Mouse (Mus musculus) CH12.LX (cell line): ENCODE measurements at regions not wholly inside any gene's neighbourhood (a gene's known extent, or its start where the extent isn't known, plus 50 kb on each side); places are given as distances from the start of the nearest gene placed in this dataset.

Experiments
- DNase-seq: peaks from one replicate; pipeline ENCODE4 v3.0.0-alpha.2; 2013; ENCODE audit errors: extremely low read depth
- H3K27ac ChIP-seq: 2 replicates; pipeline ENCODE4 v1.5.1; 2012; ENCODE audit warnings: low read depth, mild to moderate bottlenecking, control low read depth, moderate library complexity; ENCODE audit not compliant: insufficient read depth
- H3K27me3 ChIP-seq: replicated peaks from 2 replicates; pipeline ENCODE3; 2012; ENCODE audit warnings: inconsistent platforms
- H3K36me3 ChIP-seq, 2 experiments: replicated peaks in 1 of 2; 2 replicates each; pipeline versions ENCODE3 to v1.6.1; 2012; ENCODE audit warnings: inconsistent platforms in 1 of 2, low read length in 1 of 2, mild to moderate bottlenecking in 1 of 2, mixed read lengths in 1 of 2, moderate library complexity in 1 of 2; ENCODE audit not compliant: control insufficient read depth in 1 of 2, insufficient read depth in 1 of 2
- H3K4me1 ChIP-seq, 2 experiments: 2 replicates each; pipeline ENCODE4 v1.6.1; 2012; ENCODE audit warnings: inconsistent platforms in 1 of 2, moderate library complexity in 1 of 2; ENCODE audit not compliant: insufficient read depth in 2 of 2, control insufficient read depth in 1 of 2
- H3K4me2 ChIP-seq: 2 replicates; pipeline ENCODE4 v1.6.1; 2012; ENCODE audit warnings: low read depth, mild to moderate bottlenecking, control low read depth; ENCODE audit not compliant: poor library complexity, insufficient read depth, severe bottlenecking
- H3K4me3 ChIP-seq, 3 experiments: fragments of 150-350 bp in 1 of 3; sonication (generic) in 1 of 3; replicated peaks in 1 of 3; 2 replicates each; pipeline versions ENCODE3 to v1.5.1; 2011 to 2012; ENCODE audit warnings: low read depth in 2 of 3, low read length in 2 of 3, mild to moderate bottlenecking in 2 of 3, moderate library complexity in 2 of 3, control low read depth in 1 of 3, improper control_type of control experiment in 1 of 3, inconsistent platforms in 1 of 3, mixed read lengths in 1 of 3; ENCODE audit not compliant: poor library complexity in 1 of 3
- H3K79me2 ChIP-seq: replicated peaks from 2 replicates; pipeline ENCODE4 v1.6.1; 2012; ENCODE audit warnings: mild to moderate bottlenecking, moderate library complexity; ENCODE audit not compliant: control insufficient read depth, poor library complexity, insufficient read depth, severe bottlenecking; ENCODE audit errors: extremely low read depth
- H3K9ac ChIP-seq: 2 replicates; pipeline ENCODE4 v1.6.1; 2012; ENCODE audit warnings: low read depth, mild to moderate bottlenecking, control low read depth, moderate library complexity; ENCODE audit not compliant: insufficient read depth
- H3K9me3 ChIP-seq: replicated peaks from 2 replicates; pipeline ENCODE3; 2012; ENCODE audit warnings: low read length, inconsistent platforms, mixed read lengths
- BHLHE40 ChIP-seq: IDR thresholded peaks from 2 replicates; pipeline ENCODE4 v1.6.1; 2011; ENCODE audit warnings: mild to moderate bottlenecking, low read depth, low read length, improper control_type of control experiment
- CTCF ChIP-seq, 2 experiments: IDR thresholded peaks in 1 of 2; conservative IDR thresholded peaks in 1 of 2; 2 replicates each; pipeline ENCODE4 v1.5.1; 2011 to 2012; ENCODE audit warnings: low read depth in 2 of 2, low read length in 2 of 2, improper control_type of control experiment in 1 of 2, inconsistent platforms in 1 of 2, mild to moderate bottlenecking in 1 of 2, moderate library complexity in 1 of 2
- EP300 ChIP-seq: IDR thresholded peaks from 2 replicates; pipeline ENCODE4 v1.6.1; 2011; ENCODE audit warnings: low read length, improper control_type of control experiment
- ETS1 ChIP-seq: conservative IDR thresholded peaks from 2 replicates; pipeline ENCODE4 v1.6.1; 2012; ENCODE audit warnings: low read depth, mild to moderate bottlenecking, inconsistent platforms, low read length, improper control_type of control experiment, moderate library complexity
- GABPA ChIP-seq: IDR thresholded peaks from 2 replicates; pipeline ENCODE4 v1.6.1; 2012; ENCODE audit warnings: low read depth, low read length, improper control_type of control experiment, inconsistent platforms; ENCODE audit not compliant: insufficient replicate concordance
- JUND ChIP-seq: conservative IDR thresholded peaks from 2 replicates; pipeline ENCODE4 v1.6.1; 2011; ENCODE audit warnings: low read depth, low read length, improper control_type of control experiment
- KAT2A ChIP-seq: IDR thresholded peaks from 2 replicates; pipeline ENCODE4 v1.6.1; 2012; ENCODE audit warnings: low read length, improper control_type of control experiment, inconsistent platforms; ENCODE audit not compliant: insufficient replicate concordance
- MAFK ChIP-seq: IDR thresholded peaks from 2 replicates; pipeline ENCODE4 v1.6.1; 2011; ENCODE audit warnings: low read length, improper control_type of control experiment; ENCODE audit not compliant: insufficient replicate concordance
- MAX ChIP-seq: IDR thresholded peaks from 2 replicates; pipeline ENCODE4 v1.6.1; 2011; ENCODE audit warnings: low read length, improper control_type of control experiment
- MXI1 ChIP-seq: IDR thresholded peaks from 2 replicates; pipeline ENCODE4 v1.6.1; 2011; ENCODE audit warnings: mild to moderate bottlenecking, low read depth, low read length, improper control_type of control experiment
- MYC ChIP-seq: IDR thresholded peaks from 2 replicates; pipeline ENCODE4 v1.6.1; 2011; ENCODE audit warnings: low read depth, mild to moderate bottlenecking, improper control_type of control experiment, low read length
- NELFE ChIP-seq: IDR thresholded peaks from 2 replicates; pipeline ENCODE4 v1.6.1; 2011; ENCODE audit warnings: low read depth, low read length, improper control_type of control experiment
- POLR2A ChIP-seq: IDR thresholded peaks from 2 replicates; pipeline ENCODE4 v1.6.1; 2011; ENCODE audit warnings: low read depth, mild to moderate bottlenecking, improper control_type of control experiment, low read length
- POLR2AphosphoS2 ChIP-seq: IDR thresholded peaks from 2 replicates; pipeline ENCODE4 v1.6.1; 2011; ENCODE audit warnings: low read depth, low read length, improper control_type of control experiment
- SIN3A ChIP-seq: IDR thresholded peaks from 2 replicates; pipeline ENCODE4 v1.6.1; 2012; ENCODE audit warnings: low read length, improper control_type of control experiment, inconsistent platforms
- SMC3 ChIP-seq: IDR thresholded peaks from 2 replicates; pipeline ENCODE4 v1.6.1; 2011; ENCODE audit warnings: low read depth, low read length, improper control_type of control experiment
- USF1 ChIP-seq: IDR thresholded peaks from 2 replicates; pipeline ENCODE4 v1.6.1; 2014; ENCODE audit warnings: low read depth, mild to moderate bottlenecking, inconsistent platforms, low read length, improper control_type of control experiment
- dilution Hi-C: fragments of 300-500 bp; cut with MboI; formaldehyde crosslinking; loops from 2 replicates; pipeline ENCODE4 v1.14.3; 2020; ENCODE audit warnings: low sequenced_read_pairs; ENCODE audit not compliant: extremely low pct_unique_long_range_greater_than_20kb, extremely low pct_ligation_motif_present
- in situ Hi-C: fragments of 300-500 bp; cut with MboI; formaldehyde crosslinking; loops from 3 replicates; pipeline ENCODE4 v1.14.3; 2019; ENCODE audit warnings: low sequenced_read_pairs, low pct_ligation_motif_present, low pct_unique_long_range_greater_than_20kb, mixed read lengths

DNA sequence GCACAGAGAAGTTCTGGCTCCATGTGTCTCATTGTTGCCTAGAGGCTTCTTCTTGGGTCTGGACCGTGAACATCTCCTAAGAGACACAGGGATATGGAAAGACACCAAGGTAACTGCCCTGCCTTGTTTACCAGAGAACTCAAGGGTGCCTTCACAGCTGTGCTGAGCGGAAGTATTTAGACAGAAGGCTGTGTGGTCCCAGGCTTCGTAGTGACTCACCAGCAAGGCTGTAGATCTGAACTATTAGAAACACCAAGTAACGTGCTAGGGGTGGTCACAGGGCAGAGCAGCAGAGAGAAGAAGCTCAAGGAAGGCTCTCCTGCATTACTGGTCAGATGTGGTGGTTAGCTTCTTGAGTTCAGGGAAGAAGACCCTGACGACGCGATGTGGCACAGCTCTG is 51.6 kb upstream of the Lpp start:
- in situ Hi-C loops (no loop called here), dilution Hi-C loops (no loop called here)
- Histone ChIP-seq H3K79me2 (no peaks in the 10 kb centered on the region), H3K9ac (no peak overlapping the region), H3K4me3 (no peak overlapping the region), H3K4me2 (no peak overlapping the region), H3K36me3 (no peaks in the 10 kb centered on the region), H3K4me1 (peaks cover 2 to 22% of the 10 kb centered on the region in 2 experiments), H3K9me3 (no peaks in the 10 kb centered on the region), H3K27me3 (no peaks in the 10 kb centered on the region), H3K27ac (no peak overlapping the region)
- TF ChIP-seq SIN3A, result no peak
- TF ChIP-seq USF1, result no peak
- TF ChIP-seq SMC3, result no peak
- no peak for TF ChIP-seq MXI1
- no peak for TF ChIP-seq KAT2A
- TF ChIP-seq GABPA, result no peak
- DNase-seq, result no peak

DNA sequence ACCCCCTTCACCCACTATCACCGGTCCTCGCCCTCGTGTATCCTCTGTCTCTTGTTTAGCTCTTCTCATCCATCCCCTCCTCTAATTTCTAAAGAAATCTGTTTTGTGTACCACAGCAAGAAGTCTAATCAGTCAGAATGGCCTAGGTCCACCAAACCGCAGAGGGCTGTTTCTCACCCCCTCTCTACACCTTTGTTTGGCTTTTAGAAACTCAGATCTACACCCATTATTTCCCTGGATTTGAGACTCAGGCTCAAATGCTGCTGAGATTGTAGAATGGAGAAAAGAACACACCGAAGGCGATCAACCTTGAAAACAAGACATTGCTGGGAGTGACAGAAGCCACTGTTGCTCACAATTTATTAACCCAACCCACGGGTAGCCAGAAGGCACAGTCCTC is 52.7 kb upstream of the Lpp start:
- in situ Hi-C loops (no loop called here), dilution Hi-C loops (no loop called here)
- no peaks in the 10 kb centered on the region for H3K27me3 ChIP-seq
- DNase-seq, result no peak
- TF ChIP-seq NELFE (no peak), SMC3 (no peak), MAFK (no peak), ETS1 (no peak), MAX (no peak), MXI1 (no peak), POLR2A (no peak), USF1 (no peak), EP300 (no peak), CTCF (conservative IDR thresholded peaks at IDR 0.05 in 1 of 2, IDR thresholded peaks at IDR 0.05 in 1 of 2; ENCODE audit: low read depth in 2 of 2, low read length in 2 of 2) (no peak), JUND (no peak), BHLHE40 (no peak), MYC (no peak), POLR2AphosphoS2 (no peak)
- H3K9me3 ChIP-seq, result no peaks in the 10 kb centered on the region
- peaks cover 2 to 22% of the 10 kb centered on the region in 2 experiments for H3K4me1 ChIP-seq
- no peaks in the 10 kb centered on the region for H3K36me3 ChIP-seq
- no peak overlapping the region for H3K9ac ChIP-seq
- no peak overlapping the region for H3K4me3 ChIP-seq
- no peak overlapping the region for H3K27ac ChIP-seq
- no peaks in the 10 kb centered on the region for H3K79me2 ChIP-seq
- no peak overlapping the region for H3K4me2 ChIP-seq
